Mouse (Mus musculus) hindbrain, embryonic 11.5 days (tissue): Measurements from ENCODE around the gene Clec11a. TPM values are rescaled to one million over a fixed set of nuclear protein-coding genes. Genes with fewer than 3 reads are reported as not detected.
"Not testable (repeated sequence)": the region's sequence is repeated elsewhere in the genome, so short reads cannot be mapped to it uniquely, and the experiment has no call there.

Experiments
- ATAC-seq: fragments of 200-750 bp; cut with Nextera tagmentation; 2 replicates; pipeline ENCODE4 v1.8.0; 2017; ENCODE audit warnings: mild to moderate bottlenecking, moderate TSS enrichment, moderate library complexity; ENCODE audit not compliant: low FRiP score
- DNase-seq: peaks from one replicate; pipeline ENCODE4 v3.0.0-alpha.2; 2015; ENCODE audit warnings: low spot score
- H3K27ac ChIP-seq: fragments of 300-500 bp; sonication (generic); 2 replicates; pipeline ENCODE4 v1.5.1; 2014; ENCODE audit warnings: mild to moderate bottlenecking, low read depth, low read length
- H3K27me3 ChIP-seq: fragments of 300-500 bp; sonication (generic); 2 replicates; pipeline ENCODE4 v1.6.1; 2014; ENCODE audit warnings: mild to moderate bottlenecking, low read length, moderate library complexity, mixed read lengths; ENCODE audit not compliant: control insufficient read depth, insufficient read depth
- H3K36me3 ChIP-seq: fragments of 300-500 bp; sonication (generic); 2 replicates; pipeline ENCODE4 v1.6.1; 2014; ENCODE audit warnings: mild to moderate bottlenecking, low read length, moderate library complexity, mixed read lengths; ENCODE audit not compliant: control insufficient read depth, insufficient read depth
- H3K4me1 ChIP-seq: fragments of 300-500 bp; sonication (generic); replicated peaks from 2 replicates; pipeline ENCODE4 v1.6.1; 2014; ENCODE audit warnings: low read length, mixed read lengths; ENCODE audit not compliant: control insufficient read depth, insufficient read depth
- H3K4me2 ChIP-seq: fragments of 300-500 bp; sonication (generic); replicated peaks from 2 replicates; pipeline ENCODE4 v1.6.1; 2014; ENCODE audit warnings: mild to moderate bottlenecking, low read depth, low read length
- H3K4me3 ChIP-seq: fragments of 300-500 bp; sonication (generic); 2 replicates; pipeline ENCODE4 v1.5.1; 2014; ENCODE audit warnings: low read depth, low read length
- H3K9ac ChIP-seq: fragments of 300-500 bp; sonication (generic); 2 replicates; pipeline ENCODE4 v1.6.1; 2014; ENCODE audit warnings: low read depth, low read length
- H3K9me3 ChIP-seq: fragments of 300-500 bp; sonication (generic); 2 replicates; pipeline ENCODE4 v1.6.1; 2016; ENCODE audit warnings: low read length; ENCODE audit not compliant: control insufficient read depth
- WGBS: fragments of 180-500 bp; shearing (Covaris S2); extraction: QIAGEN DNeasy Blood & Tissue Kit; methylation state at CpG from one replicate; pipeline ENCODE4 v1.1.7; 2014; 5-methylcytosine and 5-hydroxymethylcytosine counted together
- polyA plus RNA-seq: library from polyadenylated mRNA; unstranded; fragments of >200 nt; fragmentation: Nextera tagmentation; extraction: Ambion mirVana; gene quantifications from 2 replicates; pipeline ENCODE4 v1.2.1, GENCODE M21; 2014

Clec11a gene
- polyA plus RNA-seq, 1 experiment from 2014 or later: 2.7 TPM

DNA sequence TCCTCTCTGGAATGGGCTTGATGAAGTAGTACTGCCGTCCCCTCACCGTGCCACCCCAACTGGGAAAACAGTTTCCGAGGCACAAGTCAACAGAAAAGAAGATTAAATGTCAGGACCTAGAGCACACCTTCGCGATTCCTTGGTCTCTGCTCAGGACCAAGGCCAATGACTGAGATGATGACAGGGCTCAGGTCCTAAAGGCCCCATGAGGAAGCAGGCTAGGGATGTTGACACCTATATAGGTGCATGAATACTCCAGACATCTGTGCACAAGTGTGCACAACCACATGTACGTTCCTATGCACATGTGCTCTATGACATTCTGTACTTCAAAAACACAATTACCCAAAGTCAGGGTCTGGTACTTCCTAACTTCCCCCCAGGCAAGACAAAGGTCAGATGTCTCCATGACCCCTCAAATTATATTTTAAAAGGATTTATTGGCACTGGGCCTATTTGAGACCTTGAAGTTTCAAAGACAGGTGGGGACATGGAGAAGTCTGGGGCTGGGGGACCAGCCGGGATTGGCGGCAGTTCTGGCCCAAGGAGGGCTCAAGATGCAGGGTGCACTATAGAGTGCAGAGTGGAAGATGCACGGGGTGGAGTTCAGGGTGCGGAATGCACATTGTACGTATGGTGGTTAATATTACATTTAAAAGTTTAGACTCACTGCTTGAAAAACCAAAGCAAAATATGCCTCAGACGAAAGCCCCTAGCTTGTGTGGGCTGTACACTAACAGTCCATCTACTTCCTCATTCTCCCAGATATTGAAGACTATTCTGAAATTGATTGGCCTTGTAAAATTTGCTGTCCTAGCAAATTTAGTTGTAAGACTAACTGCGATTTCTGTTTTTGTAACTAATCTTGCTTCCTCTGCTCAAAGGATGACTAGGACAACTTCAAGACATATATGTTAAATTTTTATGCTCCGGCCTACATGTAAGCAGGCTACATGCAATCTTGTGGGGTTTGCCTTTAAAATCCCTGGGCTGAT, 3.1 kb downstream of the Clec11a start:
- Histone ChIP-seq H3K4me1 (peaks cover 2% of the 10 kb centered on the region; the same call in 1 of the 2 replicates), H3K36me3 (no peaks in the 10 kb centered on the region), H3K4me3 (peak overlapping the region; percentile 53), H3K27ac (peak overlapping the region; percentile 95), H3K4me2 (peak overlapping the region; percentile 43), H3K9me3 (no peaks in the 10 kb centered on the region), H3K27me3 (no peaks in the 10 kb centered on the region; the same call in 1 of the 2 replicates), H3K9ac (peak overlapping the region; percentile 86)
- no peak for DNase-seq
- ATAC-seq: no peak
- WGBS: 87% methylated on average over 14 of the region's 14 CpGs

DNA sequence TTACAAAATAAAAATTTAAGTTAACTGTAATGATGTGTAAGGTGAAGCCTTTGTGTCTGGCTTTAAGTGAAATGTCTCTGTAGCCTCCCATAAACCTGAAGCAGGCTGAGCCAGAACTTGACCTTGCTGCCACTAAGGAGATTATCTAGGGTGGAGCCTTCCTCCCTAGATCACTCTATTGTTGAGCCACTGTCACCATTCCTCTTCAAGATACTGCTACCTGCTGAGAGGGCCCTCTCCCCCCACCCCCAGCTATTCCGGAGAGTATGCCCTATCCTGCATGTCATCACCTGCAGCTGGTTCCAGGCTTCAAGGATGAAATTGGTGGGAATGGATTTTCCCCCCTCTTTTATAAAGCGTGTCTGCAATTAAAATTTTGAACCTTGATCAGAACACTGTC, 9.2 kb downstream of the Clec11a start:
- not testable (repeated sequence) for H3K36me3 ChIP-seq, H3K27ac ChIP-seq, H3K9me3 ChIP-seq, H3K9ac ChIP-seq, ATAC-seq, H3K4me2 ChIP-seq, H3K4me3 ChIP-seq, H3K27me3 ChIP-seq, DNase-seq, H3K4me1 ChIP-seq
- WGBS: 76% methylated on average over 2 of the region's 2 CpGs

DNA sequence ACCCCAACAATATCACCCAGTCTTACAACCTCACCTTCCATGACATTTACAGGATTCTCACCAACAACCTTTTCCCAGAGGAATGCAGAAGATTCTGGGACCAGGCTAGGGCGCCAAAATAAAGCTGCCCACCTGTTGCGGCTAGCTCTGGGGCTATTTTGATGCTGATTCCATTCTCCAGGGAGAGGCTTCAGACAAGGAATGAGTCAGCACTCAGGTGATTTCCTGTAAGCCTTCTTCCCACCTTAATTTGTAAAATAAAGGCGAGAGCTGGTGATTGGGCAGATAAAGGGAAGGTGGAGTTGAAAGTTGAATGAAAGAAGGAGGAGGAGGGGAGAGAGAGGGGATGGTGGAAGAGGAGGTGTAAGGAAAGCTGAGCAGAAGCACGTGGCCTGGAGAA, 15.3 kb downstream of the Clec11a start:
- Histone ChIP-seq H3K9me3 (no peaks in the 10 kb centered on the region), H3K27ac (no peak overlapping the region), H3K9ac (no peak overlapping the region), H3K36me3 (no peaks in the 10 kb centered on the region), H3K4me3 (no peak overlapping the region), H3K4me2 (no peak overlapping the region), H3K4me1 (no peaks in the 10 kb centered on the region), H3K27me3 (0 out of 2 replicates have a peak, but pooled peaks cover 2% of the 10 kb centered on the region)
- DNase-seq (no peak), ATAC-seq (no peak)
- 49% methylated on average over 4 of the region's 4 CpGs for whole genome bisulfite sequencing

DNA sequence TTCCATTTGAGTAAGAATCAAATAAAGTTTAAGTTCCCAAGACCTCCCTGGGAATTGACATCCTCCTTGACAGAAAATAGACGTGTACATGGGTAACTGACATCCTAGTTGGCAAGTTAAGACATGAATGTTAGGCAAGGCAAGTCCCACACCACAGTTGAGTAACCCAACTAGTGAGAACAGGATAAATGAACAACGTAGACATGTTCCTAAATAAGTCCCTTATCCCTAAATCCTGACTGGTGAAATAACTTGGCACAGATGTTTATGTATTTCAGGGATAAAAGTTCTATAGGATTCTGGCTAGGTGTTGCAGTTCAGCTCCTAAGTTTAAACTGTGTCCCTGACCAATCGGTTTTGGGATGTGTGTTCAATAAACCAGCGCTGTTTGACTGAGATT, 15.7 kb downstream of the Clec11a start:
- WGBS: 86% methylated on average over 4 of the region's 4 CpGs
- no peaks in the 10 kb centered on the region for H3K4me1 ChIP-seq
- DNase-seq: no peak

DNA sequence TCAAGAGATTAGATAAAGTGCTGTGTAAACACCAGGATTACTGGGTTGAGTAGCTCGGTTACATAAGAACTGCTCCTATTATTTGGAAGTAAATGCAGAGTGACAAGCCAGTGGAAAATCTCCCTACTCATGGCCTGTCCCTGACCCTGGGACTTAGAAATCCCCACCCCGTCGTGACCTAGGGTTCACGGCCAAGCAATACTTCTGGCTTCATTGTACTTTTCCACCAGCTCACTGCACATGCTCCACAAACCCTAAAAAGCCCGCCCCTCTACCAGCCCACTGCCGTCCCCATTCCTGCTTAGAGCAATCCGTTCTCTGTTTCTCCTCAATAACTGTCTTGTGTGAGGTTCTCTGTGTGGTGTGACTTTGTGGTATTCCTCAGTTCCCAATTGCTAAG, 18.9 kb downstream of the Clec11a start:
- Histone ChIP-seq H3K9ac (no peak overlapping the region), H3K27ac (no peak overlapping the region), H3K4me1 (no peaks in the 10 kb centered on the region), H3K4me2 (no peak overlapping the region), H3K27me3 (0 out of 2 replicates have a peak, but pooled peaks cover 2% of the 10 kb centered on the region), H3K9me3 (no peaks in the 10 kb centered on the region), H3K4me3 (no peak overlapping the region), H3K36me3 (no peaks in the 10 kb centered on the region)
- DNase-seq: no peak
- no peak for ATAC-seq
- WGBS: 69% methylated on average over 7 of the region's 7 CpGs

More for the DNA sequence above, 15.7 kb downstream of the Clec11a start:
- Histone ChIP-seq H3K9me3 (no peaks in the 10 kb centered on the region), H3K27ac (no peak overlapping the region), H3K36me3 (no peaks in the 10 kb centered on the region), H3K4me3 (no peak overlapping the region), H3K9ac (no peak overlapping the region), H3K4me2 (no peak overlapping the region), H3K27me3 (0 out of 2 replicates have a peak, but pooled peaks cover 2% of the 10 kb centered on the region)
- no peak for ATAC-seq

DNA sequence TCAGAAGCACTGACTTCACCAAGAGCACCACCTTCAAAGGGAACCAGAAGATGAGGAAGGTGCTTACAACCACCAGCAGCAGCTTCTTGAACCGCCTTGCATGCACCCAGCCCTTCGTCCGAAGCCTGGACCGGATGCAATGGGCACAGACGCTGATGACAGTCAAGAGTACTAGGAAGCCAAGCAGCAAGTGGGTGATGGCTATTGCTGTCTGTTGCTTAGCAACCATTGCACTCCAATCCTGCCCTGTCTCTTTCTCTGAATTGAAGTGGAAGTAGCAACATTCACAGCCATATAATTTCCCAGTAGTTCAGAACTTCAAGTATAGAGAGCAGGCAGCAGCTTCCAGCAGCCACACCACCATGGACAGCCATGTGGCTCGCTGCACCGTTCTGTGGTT, 25.1 kb downstream of the Clec11a start:
- ATAC-seq (no peak), DNase-seq (no peak)
- Histone ChIP-seq H3K4me2 (no peak overlapping the region), H3K27me3 (no peaks in the 10 kb centered on the region), H3K4me3 (no peak overlapping the region), H3K36me3 (no peaks in the 10 kb centered on the region), H3K4me1 (no peaks in the 10 kb centered on the region), H3K9ac (no peak overlapping the region), H3K9me3 (no peaks in the 10 kb centered on the region), H3K27ac (no peak overlapping the region)
- WGBS: 80% methylated on average over 7 of the region's 7 CpGs

DNA sequence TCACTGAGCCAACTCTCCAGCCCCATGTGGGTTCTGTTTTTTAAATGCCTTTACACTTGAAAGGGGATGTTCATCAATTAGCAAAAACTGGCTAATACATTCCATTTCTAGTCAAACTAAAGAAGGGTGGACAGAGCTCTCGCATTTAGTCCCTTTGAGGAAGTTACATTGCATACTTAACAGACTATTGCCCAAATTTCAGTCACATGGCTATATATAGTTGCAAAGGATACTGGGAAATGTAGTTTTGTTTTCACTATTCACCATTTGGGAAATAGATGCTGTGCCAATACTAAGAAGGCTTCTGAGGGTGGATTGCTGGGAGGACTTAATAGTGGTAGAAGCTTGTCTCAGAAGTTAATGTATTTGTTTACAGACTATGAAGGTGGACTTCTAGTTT, 25.7 kb downstream of the Clec11a start:
- no peak for DNase-seq
- Histone ChIP-seq H3K27ac (no peak overlapping the region), H3K4me3 (no peak overlapping the region), H3K4me2 (no peak overlapping the region), H3K36me3 (no peaks in the 10 kb centered on the region), H3K9ac (no peak overlapping the region), H3K4me1 (no peaks in the 10 kb centered on the region), H3K9me3 (no peaks in the 10 kb centered on the region), H3K27me3 (no peaks in the 10 kb centered on the region)
- no peak for ATAC-seq
- WGBS: 73% methylated on average over 1 of the region's 1 CpGs

DNA sequence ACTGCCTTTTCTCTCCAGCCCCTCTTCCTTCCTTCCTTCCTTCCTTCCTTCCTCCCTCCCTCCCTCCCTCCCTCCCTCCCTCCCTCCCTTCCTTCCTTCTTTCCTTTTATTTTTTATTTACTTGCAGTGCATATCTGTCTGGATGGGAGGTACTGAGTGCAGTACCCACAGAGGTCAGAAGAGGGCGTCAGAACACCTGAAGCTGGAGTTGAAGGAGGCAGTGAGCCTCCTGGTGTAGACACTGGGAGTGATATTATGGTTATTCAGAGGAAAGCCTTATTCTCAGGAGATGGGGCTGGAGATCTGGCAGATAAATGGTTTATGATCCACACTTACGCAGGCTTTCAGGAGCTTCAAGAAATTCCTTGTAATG, 29.5 kb downstream of the Clec11a start:
- Histone ChIP-seq H3K4me3 (no peak overlapping the region), H3K27ac (no peak overlapping the region), H3K27me3 (no peaks in the 10 kb centered on the region), H3K4me1 (no peaks in the 10 kb centered on the region), H3K9me3 (no peaks in the 10 kb centered on the region), H3K36me3 (no peaks in the 10 kb centered on the region), H3K9ac (no peak overlapping the region), H3K4me2 (no peak overlapping the region)
- 48% methylated on average over 2 of the region's 2 CpGs for WGBS
- peak; percentile 51 for DNase-seq
- ATAC-seq: no peak
